Mouse (Mus musculus): ENCODE measurements around the gene Gm49378.

- TF ChIP-seq CTCF (IDR thresholded peaks at IDR 0.05; ENCODE audit: low read depth) (no peak), EP300 (optimal IDR thresholded peaks at IDR 0.05) (no peak)
Measured at GRCm38 (mm10) chr14:55656935-55657334, 19.2 kb upstream of the Gm49378 start.
